Mouse (Mus musculus) lung, embryonic 16.5 days (tissue): ENCODE results near the gene Yipf6. TPM values are rescaled to one million over a fixed set of nuclear protein-coding genes. Genes with fewer than 3 reads are reported as not detected.
"Not testable (repeated sequence)": the region's sequence is repeated elsewhere in the genome, so short reads cannot be mapped to it uniquely, and the experiment has no call there.

ENCODE experiments used
- ATAC-seq: fragments of 200-750 bp; cut with Nextera tagmentation; 2 replicates; pipeline ENCODE4 v1.8.0; 2017; ENCODE audit warnings: low read depth, mild to moderate bottlenecking, moderate library complexity
- H3K27ac ChIP-seq: fragments of 300-500 bp; sonication (generic); 2 replicates; pipeline ENCODE4 v1.5.1; 2014; ENCODE audit warnings: mild to moderate bottlenecking, control low read depth, low read length
- H3K27me3 ChIP-seq: fragments of 300-500 bp; sonication (generic); 2 replicates; pipeline ENCODE4 v1.6.1; 2014; ENCODE audit warnings: low read depth, low read length, mixed read lengths; ENCODE audit not compliant: control insufficient read depth, insufficient read depth
- H3K36me3 ChIP-seq: fragments of 300-500 bp; sonication (generic); 2 replicates; pipeline ENCODE4 v1.6.1; 2014; ENCODE audit warnings: low read length; ENCODE audit not compliant: control insufficient read depth, insufficient read depth
- H3K4me1 ChIP-seq: fragments of 300-500 bp; sonication (generic); replicated peaks from 2 replicates; pipeline ENCODE4 v1.6.1; 2014; ENCODE audit warnings: low read length, mixed read lengths; ENCODE audit not compliant: control insufficient read depth, insufficient read depth
- H3K4me2 ChIP-seq: fragments of 300-500 bp; sonication (generic); 2 replicates; pipeline ENCODE4 v1.6.1; 2014; ENCODE audit warnings: low read depth, low read length, control low read depth
- H3K4me3 ChIP-seq: fragments of 300-500 bp; sonication (generic); 2 replicates; pipeline ENCODE4 v1.5.1; 2014; ENCODE audit warnings: mild to moderate bottlenecking, low read length, control low read depth
- H3K9ac ChIP-seq: fragments of 300-500 bp; sonication (generic); 2 replicates; pipeline ENCODE4 v1.6.1; 2014; ENCODE audit warnings: low read length, control low read depth
- H3K9me3 ChIP-seq: fragments of 300-500 bp; sonication (generic); 2 replicates; pipeline ENCODE4 v1.6.1; 2016; ENCODE audit warnings: low read length; ENCODE audit not compliant: control insufficient read depth
- WGBS: fragments of 180-500 bp; shearing (Covaris S2); extraction: QIAGEN DNeasy Blood & Tissue Kit; methylation state at CpG from one replicate; pipeline ENCODE4 v1.1.7; 2014; 5-methylcytosine and 5-hydroxymethylcytosine counted together
- polyA plus RNA-seq: library from polyadenylated mRNA; unstranded; fragments of >200 nt; fragmentation: Nextera tagmentation; extraction: Ambion mirVana; gene quantifications from 2 replicates; pipeline ENCODE4 v1.2.1, GENCODE M21; 2015

Gene Yipf6
- polyA plus RNA-seq, 1 experiment from 2014 or later = 37.5 TPM

GRCm38 (mm10) chrX:98937555-98938294 lies 1.6 kb downstream of the Yipf6 start:
- 16% methylated on average over 57 of the region's 57 CpGs for WGBS
- Histone ChIP-seq H3K9ac (peak overlapping the region; percentile 80), H3K27me3 (no peaks in the 10 kb centered on the region), H3K4me2 (peak overlapping the region; percentile 61), H3K4me1 (peaks cover 3% of the 10 kb centered on the region; the same call in 1 of the 2 replicates), H3K9me3 (no peaks in the 10 kb centered on the region), H3K4me3 (peak overlapping the region; percentile 58), H3K27ac (peak overlapping the region; percentile 97), H3K36me3 (0 out of 2 replicates have a peak, but pooled peaks cover 5% of the 10 kb centered on the region)
- ATAC-seq = peak; percentile 88

- WGBS = 24% methylated on average over 5 of the region's 6 CpGs
- ATAC-seq = no peak
- Histone ChIP-seq H3K9ac (no peak overlapping the region), H3K27ac (no peak overlapping the region), H3K4me2 (no peak overlapping the region), H3K4me3 (no peak overlapping the region), H3K27me3 (no peaks in the 10 kb centered on the region), H3K4me1 (no peaks in the 10 kb centered on the region), H3K9me3 (no peaks in the 10 kb centered on the region), H3K36me3 (no peaks in the 10 kb centered on the region)
Observed at GRCm38 (mm10) chrX:98953941-98954340, 17.8 kb downstream of the Yipf6 start.

- H3K4me1 ChIP-seq = no peaks in the 10 kb centered on the region
- ATAC-seq = no peak
- H3K4me3 ChIP-seq = no peak overlapping the region
- no peaks in the 10 kb centered on the region for H3K36me3 ChIP-seq
- H3K4me2 ChIP-seq = no peak overlapping the region
- WGBS = 86% methylated on average over 9 of the region's 9 CpGs
- no peaks in the 10 kb centered on the region for H3K9me3 ChIP-seq
- H3K27ac ChIP-seq = no peak overlapping the region
- H3K27me3 ChIP-seq = no peaks in the 10 kb centered on the region; the same call in 1 of the 2 replicates
- no peak overlapping the region for H3K9ac ChIP-seq
Observed at GRCm38 (mm10) chrX:98958287-98958686, 22.2 kb downstream of the Yipf6 start.

GRCm38 (mm10) chrX:98959050-98959449 lies 22.9 kb downstream of the Yipf6 start:
- no peaks in the 10 kb centered on the region for H3K36me3 ChIP-seq
- no peaks in the 10 kb centered on the region for H3K9me3 ChIP-seq
- no peak overlapping the region for H3K27ac ChIP-seq
- no peak overlapping the region for H3K4me3 ChIP-seq
- no peaks in the 10 kb centered on the region; the same call in 1 of the 2 replicates for H3K27me3 ChIP-seq
- H3K9ac ChIP-seq = no peak overlapping the region
- 65% methylated on average over 4 of the region's 4 CpGs for WGBS
- H3K4me2 ChIP-seq = no peak overlapping the region
- no peaks in the 10 kb centered on the region for H3K4me1 ChIP-seq
- no peak for ATAC-seq

GRCm38 (mm10) chrX:98963742-98964141 lies 27.6 kb downstream of the Yipf6 start:
- Histone ChIP-seq H3K9me3 (no peaks in the 10 kb centered on the region), H3K4me3 (no peak overlapping the region), H3K27ac (no peak overlapping the region), H3K4me1 (no peaks in the 10 kb centered on the region), H3K4me2 (no peak overlapping the region), H3K9ac (no peak overlapping the region), H3K36me3 (no peaks in the 10 kb centered on the region), H3K27me3 (no peaks in the 10 kb centered on the region; the same call in 1 of the 2 replicates)
- no peak for ATAC-seq

GRCm38 (mm10) chrX:98964513-98964912 lies 28.4 kb downstream of the Yipf6 start:
- Histone ChIP-seq H3K36me3 (no peaks in the 10 kb centered on the region), H3K9ac (no peak overlapping the region), H3K27ac (no peak overlapping the region), H3K27me3 (no peaks in the 10 kb centered on the region; the same call in 1 of the 2 replicates), H3K4me1 (no peaks in the 10 kb centered on the region), H3K4me2 (no peak overlapping the region), H3K9me3 (no peaks in the 10 kb centered on the region), H3K4me3 (no peak overlapping the region)
- ATAC-seq = no peak

- not testable (repeated sequence) for H3K4me3 ChIP-seq, ATAC-seq, H3K27ac ChIP-seq, H3K4me1 ChIP-seq, H3K27me3 ChIP-seq, H3K9me3 ChIP-seq, H3K36me3 ChIP-seq, H3K9ac ChIP-seq, H3K4me2 ChIP-seq
- 56% methylated on average over 5 of the region's 5 CpGs for WGBS
Observed at GRCm38 (mm10) chrX:98986611-98987010, 50.5 kb downstream of the Yipf6 start.

GRCm38 (mm10) chrX:98989574-98989973 lies 53.5 kb downstream of the Yipf6 start:
- H3K36me3 ChIP-seq = no peaks in the 10 kb centered on the region
- WGBS = 41% methylated on average over 6 of the region's 6 CpGs
- peak; percentile 59; the same call in 1 of the 2 replicates for ATAC-seq
- no peak overlapping the region for H3K4me3 ChIP-seq
- H3K27ac ChIP-seq = no peak overlapping the region
- no peak overlapping the region for H3K4me2 ChIP-seq
- H3K9ac ChIP-seq = no peak overlapping the region
- peaks cover 2% of the 10 kb centered on the region for H3K4me1 ChIP-seq
- H3K27me3 ChIP-seq = peaks cover 3% of the 10 kb centered on the region
- H3K9me3 ChIP-seq = no peaks in the 10 kb centered on the region
